Mouse (Mus musculus): Measurements from ENCODE around the gene Kat2a.

Kat2a gene

DNA sequence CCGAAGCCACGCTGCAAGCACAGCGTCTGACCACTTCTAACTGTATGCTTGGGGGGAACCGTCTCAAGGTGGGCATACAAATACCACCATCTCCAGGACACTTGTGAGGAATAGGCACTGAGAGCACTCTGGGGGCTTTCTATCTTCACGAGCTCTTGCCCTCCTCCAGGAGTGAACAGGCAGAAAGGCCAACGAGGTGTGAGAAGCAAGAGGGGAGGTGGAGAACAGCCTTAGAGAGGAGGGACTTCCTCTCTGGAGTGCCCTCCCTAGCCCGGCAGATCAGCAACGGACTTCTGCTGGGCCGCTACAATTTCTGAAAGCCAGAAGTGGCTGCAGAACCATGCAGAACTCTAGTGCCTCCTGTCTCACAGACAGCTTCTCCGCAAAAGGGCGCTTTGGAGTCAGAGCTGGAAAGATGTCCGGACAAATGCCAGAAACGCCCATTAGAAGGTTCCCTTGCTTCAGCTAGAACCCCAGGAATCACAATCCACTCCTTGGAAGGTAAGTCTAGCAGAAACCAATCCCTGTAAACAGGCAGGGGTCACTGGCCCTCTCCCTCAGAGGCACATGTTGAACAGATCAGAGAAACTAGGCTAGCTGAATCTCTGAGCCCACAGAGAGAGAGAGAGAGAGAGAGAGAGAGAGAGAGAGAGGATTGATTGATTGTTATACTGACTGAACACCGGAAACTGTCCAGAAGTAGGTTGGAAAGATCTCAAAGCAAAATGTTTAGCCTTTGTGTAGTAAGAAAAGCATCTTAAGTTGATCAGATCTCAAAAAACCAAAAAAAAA lies 23.9 kb upstream of the Kat2a start:
- DNase-seq (ENCODE audit: low spot score in 2 of 2): no peak

GRCm38 (mm10) chr11:100735134-100735865 lies 23.0 kb upstream of the Kat2a start:
- DNase-seq (ENCODE audit: low spot score in 2 of 2): no peak

GRCm38 (mm10) chr11:100730477-100731205 lies 18.4 kb upstream of the Kat2a start:
- DNase-seq (ENCODE audit: low spot score in 2 of 2): no peak

DNA sequence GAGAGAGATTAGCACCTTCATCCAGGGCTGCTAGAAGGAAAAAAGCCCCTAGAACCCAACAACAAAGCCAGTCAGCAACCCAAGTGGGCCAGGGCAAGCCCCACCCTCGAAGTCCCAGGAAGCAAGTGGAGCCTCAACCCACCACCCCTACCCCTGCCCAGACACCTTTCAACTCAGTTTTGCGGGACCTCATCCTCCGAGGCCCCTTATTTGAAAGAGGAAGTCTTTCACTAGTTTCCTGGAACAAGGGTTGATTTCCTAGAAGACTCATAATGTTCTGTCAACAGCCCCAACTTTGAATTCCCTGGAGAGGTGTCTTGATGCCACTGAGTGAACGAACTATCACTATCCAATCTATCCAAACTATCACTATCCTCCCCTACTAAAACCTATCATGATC lies 17.7 kb upstream of the Kat2a start:
- no peak for DNase-seq (ENCODE audit: low spot score in 2 of 2)

DNA sequence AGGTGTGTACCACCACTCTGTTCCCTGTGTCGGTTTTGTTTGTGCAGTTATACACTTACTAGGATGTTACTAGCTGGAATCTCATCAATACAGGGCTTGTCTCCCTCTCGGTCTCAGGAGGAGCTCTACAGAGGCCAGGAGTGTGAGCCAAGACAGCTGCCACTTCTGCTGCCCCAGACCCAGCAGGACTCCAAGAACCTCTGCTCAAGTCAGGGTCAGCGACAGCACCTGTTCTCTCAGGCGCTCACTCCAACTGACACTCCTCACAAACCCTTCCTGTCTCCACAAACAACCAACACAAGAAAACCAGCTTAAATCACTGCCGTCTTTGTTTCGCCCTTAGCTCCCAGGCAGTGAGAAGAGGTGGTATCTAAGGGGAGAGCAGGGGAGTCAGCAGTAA lies 16.3 kb upstream of the Kat2a start:
- DNase-seq (ENCODE audit: low spot score in 2 of 2): no peak

DNA sequence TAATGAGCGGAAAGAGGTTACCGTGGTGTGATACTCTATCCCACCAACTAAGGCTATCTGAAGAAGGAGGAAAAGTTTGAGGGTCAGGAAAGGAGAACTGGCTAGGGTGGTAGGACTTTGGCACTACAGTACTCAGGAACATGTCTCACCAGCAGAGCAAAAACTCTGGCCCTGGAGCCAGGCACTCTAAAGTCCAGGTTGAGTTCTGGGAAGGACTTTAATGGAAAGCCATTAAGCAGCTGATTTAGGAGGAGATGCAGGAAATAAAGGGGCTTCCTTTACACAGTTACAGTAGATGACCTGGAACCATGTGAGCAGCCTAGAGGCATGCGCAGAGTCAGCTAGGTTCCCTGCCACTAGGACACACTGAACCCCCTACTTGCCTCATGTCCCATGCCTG lies 14.9 kb upstream of the Kat2a start:
- DNase-seq (ENCODE audit: low spot score in 2 of 2): no peak

GRCm38 (mm10) chr11:100724919-100725512 lies 12.8 kb upstream of the Kat2a start:
- DNase-seq (ENCODE audit: low spot score in 2 of 2): no peak

- no peak for DNase-seq (ENCODE audit: low spot score in 2 of 2)
These were observed 10.3 kb upstream of the Kat2a start for GRCm38 (mm10) chr11:100722493-100723028.

GRCm38 (mm10) chr11:100721776-100722492 lies 9.7 kb upstream of the Kat2a start:
- no peak for DNase-seq (ENCODE audit: low spot score in 2 of 2)

GRCm38 (mm10) chr11:100721254-100721653 lies 9.0 kb upstream of the Kat2a start:
- no peak for DNase-seq (ENCODE audit: low spot score in 2 of 2)

DNA sequence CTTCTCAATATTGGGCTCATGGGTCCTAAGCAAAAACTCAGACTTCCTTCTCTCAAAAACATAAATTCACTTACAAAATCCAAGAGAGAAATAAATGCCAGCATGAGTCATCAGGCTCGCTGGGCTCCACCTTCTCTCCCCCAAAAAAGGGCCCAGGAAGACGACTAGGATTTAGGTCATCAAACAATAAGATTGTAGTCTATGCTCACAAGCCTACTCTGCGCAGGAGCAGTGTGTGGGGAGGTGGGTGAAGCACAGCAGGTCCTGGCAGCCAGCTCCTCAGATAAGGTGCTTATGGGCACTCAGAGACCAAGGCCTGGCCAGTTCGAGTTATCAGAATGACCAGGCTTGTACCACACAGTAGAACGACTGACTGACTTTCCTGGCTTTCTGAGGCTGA lies 8.1 kb upstream of the Kat2a start:
- no peak for DNase-seq (ENCODE audit: low spot score in 2 of 2)

DNA sequence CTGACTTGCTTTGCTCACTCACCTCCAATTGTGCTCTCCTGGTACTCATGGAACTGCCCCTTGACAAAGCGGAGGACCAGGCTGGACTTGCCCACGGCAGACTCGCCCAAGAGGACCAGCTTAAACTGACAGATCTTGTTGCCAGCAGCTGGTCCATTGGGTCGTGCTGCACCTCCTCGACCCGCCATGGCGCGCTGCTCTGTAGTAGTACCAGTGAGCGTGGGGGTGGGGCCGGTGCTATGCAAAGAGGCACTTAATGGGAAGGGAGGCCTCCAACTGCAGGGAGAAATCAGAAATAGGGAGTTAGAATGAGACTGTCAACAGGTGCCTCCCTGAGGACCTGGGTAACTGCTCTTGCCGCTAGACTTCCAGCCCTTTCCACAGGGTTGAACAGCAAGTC lies 7.6 kb upstream of the Kat2a start:
- DNase-seq (ENCODE audit: low spot score in 2 of 2): no peak

DNA sequence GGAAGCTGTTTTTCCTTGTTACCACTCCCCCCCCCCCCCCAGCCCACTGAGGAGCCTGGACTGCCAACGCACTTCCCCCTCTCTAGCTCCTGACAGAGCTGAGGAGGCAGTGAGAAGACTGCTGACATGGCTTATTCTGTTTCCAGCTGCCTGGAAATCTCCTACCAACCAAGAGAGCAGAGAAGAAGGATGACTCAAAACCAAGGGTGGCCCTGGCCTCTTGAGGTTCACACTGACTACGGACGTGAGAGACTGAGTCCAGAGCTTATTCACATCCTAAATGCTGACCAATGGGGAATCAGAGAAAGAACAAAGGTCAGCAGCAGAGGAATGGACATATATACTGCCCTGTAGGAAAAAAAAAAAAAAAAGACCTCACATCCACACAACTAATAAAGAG lies 7.0 kb upstream of the Kat2a start:
- peak in 1 of 2 experiments; percentile 58 for DNase-seq (ENCODE audit: low spot score in 2 of 2)

- no peak for DNase-seq (ENCODE audit: low spot score in 2 of 2)
These were observed 6.6 kb upstream of the Kat2a start for GRCm38 (mm10) chr11:100718866-100719265.

- no peak for DNase-seq (ENCODE audit: low spot score in 2 of 2)
These were observed 6.2 kb upstream of the Kat2a start for GRCm38 (mm10) chr11:100718462-100718861.

DNA sequence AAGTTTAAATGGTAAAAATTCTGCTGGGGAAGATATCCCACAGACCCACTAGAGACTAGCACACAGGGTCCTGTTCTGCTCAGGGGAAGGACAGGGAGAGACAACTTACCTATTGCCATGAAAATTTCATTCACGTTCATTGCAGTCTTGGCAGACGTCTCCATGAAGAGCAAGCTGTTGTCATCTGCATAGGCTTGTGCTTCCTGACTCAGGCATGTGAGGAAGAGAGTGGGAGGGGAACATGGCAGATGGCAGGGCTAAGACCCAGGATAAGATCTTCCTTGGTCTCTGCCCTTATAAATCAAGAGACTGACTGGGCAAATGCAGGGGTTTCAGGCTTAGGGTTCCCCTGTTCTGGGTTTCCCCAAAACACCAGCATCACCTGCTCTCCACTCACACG lies 4.4 kb upstream of the Kat2a start:
- no peak for DNase-seq (ENCODE audit: low spot score in 2 of 2)

- DNase-seq (ENCODE audit: low spot score in 2 of 2): no peak
These were observed 2.7 kb upstream of the Kat2a start for GRCm38 (mm10) chr11:100714948-100715347.

- peak; percentile 67 to 74 for DNase-seq (ENCODE audit: low spot score in 2 of 2)
These were observed 2.3 kb upstream of the Kat2a start for GRCm38 (mm10) chr11:100714534-100714915.

DNA sequence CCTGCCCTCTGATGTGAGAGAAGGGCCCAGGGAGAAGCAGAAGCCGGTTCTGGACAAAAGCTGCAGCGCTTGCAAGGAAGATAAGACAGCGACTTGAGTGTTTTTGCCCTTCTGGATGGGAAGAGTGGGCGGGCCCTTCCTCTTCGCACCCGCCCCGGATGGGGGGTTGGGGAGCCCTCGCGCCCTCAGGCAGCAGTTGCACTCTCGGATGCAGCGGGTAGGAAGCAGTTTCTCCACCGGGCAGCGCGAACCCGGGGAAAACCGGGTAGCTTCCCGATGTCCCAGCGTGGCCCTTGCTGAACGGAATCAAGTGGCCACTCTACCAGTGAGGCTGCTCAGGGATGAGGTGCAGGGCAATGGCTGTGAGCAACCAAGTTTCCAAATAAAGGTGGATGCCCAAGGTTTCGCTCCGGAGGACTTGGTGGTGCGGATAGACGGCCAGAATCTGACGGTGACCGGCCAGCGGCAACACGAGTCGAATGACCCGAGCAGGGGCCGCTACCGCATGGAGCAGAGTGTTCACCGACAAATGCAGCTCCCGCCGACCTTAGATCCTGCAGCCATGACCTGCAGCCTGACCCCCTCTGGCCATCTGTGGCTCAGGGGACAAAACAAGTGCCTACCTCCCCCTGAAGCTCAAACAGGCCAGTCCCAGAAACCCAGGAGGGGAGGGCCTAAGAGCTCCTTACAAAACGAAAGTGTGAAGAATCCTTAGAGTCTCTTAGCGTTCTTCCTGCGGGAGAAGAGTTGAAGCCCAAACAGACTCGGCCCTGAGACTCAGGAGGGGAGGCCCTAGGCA lies 1.7 kb upstream of the Kat2a start, which contains the start of gene Hspb9:
Gene Hspb9, plus strand, starts transcription at position 116 of the 799 bp plus-strand sequence.
- DNase-seq (ENCODE audit: low spot score in 2 of 2): no peak

DNA sequence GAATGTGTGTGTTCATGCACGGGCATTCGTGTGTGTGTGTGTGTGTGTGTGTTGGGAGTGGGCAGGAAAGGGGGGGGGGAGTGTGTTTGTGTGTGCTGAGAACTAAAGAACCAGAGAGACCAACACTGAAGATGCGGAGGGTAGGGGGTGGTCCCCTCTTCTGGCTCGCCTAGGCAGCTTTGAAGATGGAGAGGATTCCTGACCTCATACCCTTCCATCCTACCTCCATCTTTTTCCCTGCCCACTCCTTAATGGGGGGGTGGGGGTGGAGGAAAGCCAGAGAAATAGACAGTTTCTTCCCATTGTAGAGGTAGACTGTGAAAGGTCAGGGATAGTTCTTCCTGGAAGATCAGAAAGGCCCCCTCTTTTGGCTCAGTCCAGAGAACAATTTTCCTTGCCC lies 909 bp upstream of the Kat2a start:
- DNase-seq (ENCODE audit: low spot score in 2 of 2): no peak
